Mouse (Mus musculus): Measurements from ENCODE around the gene Rad9b. TPM values are rescaled to one million over a fixed set of nuclear protein-coding genes. Genes with fewer than 3 reads are reported as not detected.
A peak's percentile ranks its signal among the peaks of the same experiment; 100 is the strongest.

Gene Rad9b
- polyA plus RNA-seq, 1 experiment from 2014 or later: 9.1 TPM

DNA sequence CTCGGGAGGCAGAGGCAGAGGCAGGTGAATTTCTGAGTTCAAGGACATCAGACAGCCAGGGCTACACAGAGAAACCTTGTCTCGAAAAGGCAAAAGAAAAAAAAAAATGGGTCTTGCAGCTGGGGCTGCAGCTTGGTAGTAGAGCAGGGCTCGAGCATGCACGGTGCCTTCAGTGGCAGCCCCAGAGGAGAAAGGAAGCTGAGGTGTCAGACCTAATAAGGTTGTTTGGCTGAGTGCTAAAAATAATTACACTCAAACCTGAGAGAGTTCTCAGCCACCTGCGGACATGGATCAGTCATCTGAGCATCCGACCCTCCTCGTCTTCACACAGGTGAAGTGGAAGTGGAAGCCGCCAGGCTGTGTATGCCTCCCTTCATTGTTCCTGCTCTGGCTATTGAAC, 43.3 kb downstream of the Rad9b start:
- Histone ChIP-seq H3K4me2 (no peak overlapping the region), H3K27me3 (replicated peaks) (no peaks in the 10 kb centered on the region), H3K27ac (ENCODE audit: poor library complexity, severe bottlenecking) (no peak overlapping the region; the same call in 1 of the 2 replicates), H3K4me1 (replicated peaks) (peaks cover 36% of the 10 kb centered on the region), H3K36me3 (peaks cover 48% of the 10 kb centered on the region), H3K4me3 (no peak overlapping the region), H3K9ac (peak overlapping the region; percentile 37; the same call in 1 of the 2 replicates), H3K9me3 (replicated peaks) (no peaks in the 10 kb centered on the region)
- ATAC-seq (ENCODE audit: insufficient number of reproducible peaks, low FRiP score): no peak
- 62% methylated on average over 8 of the region's 8 CpGs for WGBS

- Histone ChIP-seq H3K4me3 (no peak overlapping the region), H3K27ac (ENCODE audit: poor library complexity, severe bottlenecking) (no peak overlapping the region), H3K9ac (no peak overlapping the region), H3K36me3 (peaks cover 27% of the 10 kb centered on the region), H3K4me2 (no peak overlapping the region), H3K9me3 (replicated peaks) (no peaks in the 10 kb centered on the region), H3K4me1 (replicated peaks) (peaks cover 54% of the 10 kb centered on the region), H3K27me3 (replicated peaks) (no peaks in the 10 kb centered on the region)
- WGBS: 86% methylated on average over 3 of the region's 3 CpGs
- ATAC-seq (ENCODE audit: insufficient number of reproducible peaks, low FRiP score): no peak
These were observed 47.5 kb downstream of the Rad9b start for GRCm38 (mm10) chr5:122306536-122306935.

GRCm38 (mm10) chr5:122305472-122305871, 48.6 kb downstream of the Rad9b start:
- Histone ChIP-seq H3K4me3 (no peak overlapping the region), H3K9me3 (replicated peaks) (no peaks in the 10 kb centered on the region), H3K36me3 (peaks cover 19% of the 10 kb centered on the region), H3K4me2 (no peak overlapping the region), H3K27ac (ENCODE audit: poor library complexity, severe bottlenecking) (no peak overlapping the region), H3K27me3 (replicated peaks) (no peaks in the 10 kb centered on the region), H3K9ac (no peak overlapping the region), H3K4me1 (replicated peaks) (peaks cover 47% of the 10 kb centered on the region)
- 89% methylated on average over 7 of the region's 7 CpGs for WGBS
- no peak for ATAC-seq (ENCODE audit: insufficient number of reproducible peaks, low FRiP score)

DNA sequence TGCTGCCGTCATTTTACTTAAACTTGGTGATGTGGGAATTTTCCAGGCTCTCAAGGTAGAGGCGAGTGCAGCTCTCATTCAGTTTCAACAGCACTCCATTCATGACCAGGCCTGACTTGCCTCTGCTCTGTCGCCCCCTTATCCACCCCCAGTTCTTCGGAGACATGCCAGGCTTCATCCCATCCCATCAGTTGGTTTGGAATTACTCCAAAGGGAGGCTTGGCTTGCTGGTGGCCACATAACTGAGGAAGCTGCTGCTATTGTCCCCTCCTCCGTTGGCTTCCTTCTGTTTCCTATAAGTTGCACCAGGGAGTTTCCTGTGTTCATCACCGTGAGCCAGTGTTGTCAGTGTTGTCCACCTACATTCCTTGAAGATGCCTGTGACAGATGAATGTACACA, 49.5 kb downstream of the Rad9b start:
- Histone ChIP-seq H3K9ac (no peak overlapping the region), H3K4me1 (replicated peaks) (peaks cover 45% of the 10 kb centered on the region), H3K4me2 (no peak overlapping the region), H3K9me3 (replicated peaks) (no peaks in the 10 kb centered on the region), H3K36me3 (peaks cover 19% of the 10 kb centered on the region), H3K4me3 (no peak overlapping the region), H3K27me3 (replicated peaks) (no peaks in the 10 kb centered on the region), H3K27ac (ENCODE audit: poor library complexity, severe bottlenecking) (no peak overlapping the region)
- ATAC-seq (ENCODE audit: insufficient number of reproducible peaks, low FRiP score): 0 out of 2 replicates have a peak, but pooled peaks have one; percentile 42
- WGBS: 66% methylated on average over 6 of the region's 6 CpGs

GRCm38 (mm10) chr5:122303937-122304336, 50.1 kb downstream of the Rad9b start:
- Histone ChIP-seq H3K36me3 (peaks cover 15% of the 10 kb centered on the region), H3K9ac (no peak overlapping the region), H3K4me2 (no peak overlapping the region), H3K27ac (ENCODE audit: poor library complexity, severe bottlenecking) (no peak overlapping the region), H3K4me1 (replicated peaks) (peaks cover 45% of the 10 kb centered on the region), H3K4me3 (no peak overlapping the region), H3K9me3 (replicated peaks) (no peaks in the 10 kb centered on the region), H3K27me3 (replicated peaks) (no peaks in the 10 kb centered on the region)
- 86% methylated on average over 7 of the region's 7 CpGs for WGBS
- ATAC-seq (ENCODE audit: insufficient number of reproducible peaks, low FRiP score): no peak

DNA sequence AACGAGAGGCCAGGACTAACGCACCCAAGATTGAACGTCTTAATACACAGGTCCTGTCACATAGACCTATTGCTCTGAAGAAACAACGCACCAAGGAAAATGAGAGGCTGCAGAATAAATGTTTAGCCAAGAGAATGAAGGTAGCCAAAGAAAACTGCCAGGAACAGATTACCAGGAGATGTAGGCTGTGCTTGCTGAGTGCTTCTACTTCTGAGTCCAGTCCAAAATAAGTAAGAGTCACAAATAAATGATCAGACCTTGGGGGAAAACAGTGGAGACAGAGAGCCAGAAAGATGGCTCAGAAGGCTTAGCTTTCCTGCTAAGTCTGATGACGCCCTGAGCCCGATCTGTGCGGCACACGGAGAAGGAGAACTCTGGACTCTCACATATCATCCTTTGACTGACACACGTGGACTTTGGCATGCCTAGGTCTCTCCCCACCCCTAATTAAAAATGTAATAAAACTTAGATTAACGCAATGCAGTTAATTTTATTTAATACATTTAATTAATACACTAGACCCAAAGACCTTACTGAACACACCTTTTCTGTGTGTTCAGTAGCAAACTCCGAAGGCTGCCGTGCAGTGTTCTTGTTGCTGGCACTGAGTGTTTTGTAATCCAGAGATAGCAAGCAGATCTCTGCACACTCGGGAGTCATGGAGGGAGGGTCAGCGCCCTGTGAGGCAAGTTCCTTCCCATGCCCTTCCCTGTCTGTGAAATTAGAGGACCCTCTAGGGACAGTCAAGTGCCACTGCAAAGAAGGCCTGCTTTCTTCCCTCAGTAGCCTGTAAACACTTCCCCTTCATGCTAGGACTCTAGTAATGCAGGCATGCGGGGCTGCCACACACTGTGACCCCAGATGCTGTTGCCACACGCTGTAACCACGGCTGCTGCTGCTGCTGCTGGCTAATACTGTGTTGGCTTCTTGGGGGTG, 51.0 kb downstream of the Rad9b start:
- Histone ChIP-seq H3K4me2 (no peak overlapping the region), H3K4me3 (no peak overlapping the region), H3K36me3 (peaks cover 6% of the 10 kb centered on the region), H3K9me3 (replicated peaks) (no peaks in the 10 kb centered on the region), H3K27ac (ENCODE audit: poor library complexity, severe bottlenecking) (peak overlapping the region; percentile 33; the same call in 1 of the 2 replicates), H3K4me1 (replicated peaks) (peaks cover 49% of the 10 kb centered on the region), H3K9ac (0 out of 2 replicates have a peak overlapping the region, but pooled peaks have one; percentile 18), H3K27me3 (replicated peaks) (no peaks in the 10 kb centered on the region)
- WGBS: 63% methylated on average over 17 of the region's 17 CpGs
- no peak for ATAC-seq (ENCODE audit: insufficient number of reproducible peaks, low FRiP score)

DNA sequence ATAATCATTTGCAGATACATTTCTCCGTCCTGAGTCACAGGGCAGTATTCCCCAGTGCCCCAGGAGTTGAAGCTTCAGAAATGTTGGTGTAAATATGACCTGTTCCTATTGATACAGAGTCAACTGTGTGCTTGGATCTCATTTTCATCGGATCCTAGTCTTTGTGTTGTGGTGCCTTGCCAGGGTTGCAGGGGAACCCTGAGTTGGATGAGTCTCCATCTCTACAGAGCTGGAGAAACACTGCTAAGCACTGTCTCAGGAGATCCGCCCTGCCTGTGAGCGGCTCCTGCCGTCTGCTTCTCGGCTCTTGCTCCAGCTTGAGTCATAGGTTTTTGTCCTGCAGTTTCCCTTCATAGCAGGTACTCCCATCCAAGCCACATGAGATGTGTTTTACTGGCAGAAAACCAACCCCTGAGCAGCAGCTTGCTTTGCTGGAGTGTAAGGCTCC, 53.9 kb downstream of the Rad9b start:
- Histone ChIP-seq H3K4me3 (no peak overlapping the region), H3K27ac (ENCODE audit: poor library complexity, severe bottlenecking) (no peak overlapping the region), H3K9ac (no peak overlapping the region), H3K27me3 (replicated peaks) (no peaks in the 10 kb centered on the region), H3K9me3 (replicated peaks) (no peaks in the 10 kb centered on the region), H3K4me1 (replicated peaks) (peaks cover 55% of the 10 kb centered on the region), H3K4me2 (no peak overlapping the region), H3K36me3 (peaks cover 4% of the 10 kb centered on the region; the same call in 1 of the 2 replicates)
- ATAC-seq (ENCODE audit: insufficient number of reproducible peaks, low FRiP score): no peak
- WGBS: 85% methylated on average over 6 of the region's 6 CpGs

DNA sequence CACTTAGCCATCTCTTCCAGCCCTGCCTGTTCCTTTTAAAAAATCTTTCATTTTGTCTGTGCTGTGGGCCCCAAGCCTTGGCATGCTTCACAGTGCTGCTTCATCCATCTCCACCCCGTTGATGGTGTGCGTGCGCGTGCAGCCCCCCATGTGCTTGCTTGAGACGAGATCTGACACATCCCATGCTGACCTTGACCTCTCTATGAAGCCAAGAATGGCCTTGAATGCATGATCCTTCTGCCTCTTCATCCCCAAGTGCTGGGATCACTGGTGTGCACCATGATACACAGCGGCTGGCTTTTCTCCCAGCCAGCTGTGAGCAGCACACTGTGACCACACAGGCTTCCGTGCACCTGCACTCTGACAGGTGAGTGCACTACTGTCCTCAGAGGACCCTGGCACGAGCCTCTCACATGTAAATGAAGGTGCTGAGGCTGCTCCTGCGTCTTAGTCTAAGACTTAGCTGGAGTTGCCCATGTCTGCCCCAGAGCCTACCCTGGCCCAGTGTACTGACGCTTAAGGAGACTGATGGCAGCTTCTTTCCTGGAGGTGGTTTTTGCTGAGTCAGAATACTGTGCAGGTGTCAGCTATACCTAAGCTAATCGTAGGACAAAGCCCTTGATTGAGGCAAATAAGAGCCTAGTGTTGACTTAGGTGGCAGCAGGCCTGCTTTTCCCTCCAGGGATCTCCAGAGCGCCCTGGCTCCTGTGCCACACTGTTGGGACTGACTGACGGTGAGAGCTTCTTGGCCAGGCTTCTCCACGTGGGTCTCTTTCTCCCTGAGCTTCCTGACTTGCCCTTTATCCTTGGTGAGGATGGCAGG, 58.7 kb downstream of the Rad9b start:
- H3K4me2 ChIP-seq: no peak overlapping the region
- peaks cover 63% of the 10 kb centered on the region for H3K4me1 ChIP-seq (replicated peaks)
- no peak overlapping the region for H3K9ac ChIP-seq
- WGBS: 88% methylated on average over 14 of the region's 14 CpGs
- H3K27me3 ChIP-seq (replicated peaks): no peaks in the 10 kb centered on the region
- no peak overlapping the region for H3K4me3 ChIP-seq
- H3K27ac ChIP-seq (ENCODE audit: poor library complexity, severe bottlenecking): no peak overlapping the region
- H3K36me3 ChIP-seq: peaks cover 2% of the 10 kb centered on the region; the same call in 1 of the 2 replicates
- H3K9me3 ChIP-seq (replicated peaks): no peaks in the 10 kb centered on the region
- ATAC-seq (ENCODE audit: insufficient number of reproducible peaks, low FRiP score): no peak

GRCm38 (mm10) chr5:122294219-122294735, 59.8 kb downstream of the Rad9b start:
- 0 out of 2 replicates have a peak, but pooled peaks cover 2% of the 10 kb centered on the region for H3K9me3 ChIP-seq (replicated peaks)
- no peak overlapping the region for H3K4me3 ChIP-seq
- H3K27me3 ChIP-seq (replicated peaks): no peaks in the 10 kb centered on the region
- no peak for ATAC-seq (ENCODE audit: insufficient number of reproducible peaks, low FRiP score)
- no peak overlapping the region for H3K27ac ChIP-seq (ENCODE audit: poor library complexity, severe bottlenecking)
- H3K4me2 ChIP-seq: no peak overlapping the region
- peaks cover 2% of the 10 kb centered on the region; the same call in 1 of the 2 replicates for H3K36me3 ChIP-seq
- no peak overlapping the region for H3K9ac ChIP-seq
- peaks cover 63% of the 10 kb centered on the region for H3K4me1 ChIP-seq (replicated peaks)
- WGBS: 87% methylated on average over 3 of the region's 3 CpGs

GRCm38 (mm10) chr5:122293131-122293530, 60.9 kb downstream of the Rad9b start:
- peak overlapping the region; percentile 33; the same call in 1 of the 2 replicates for H3K27ac ChIP-seq (ENCODE audit: poor library complexity, severe bottlenecking)
- no peak for ATAC-seq (ENCODE audit: insufficient number of reproducible peaks, low FRiP score)
- H3K9me3 ChIP-seq (replicated peaks): 0 out of 2 replicates have a peak, but pooled peaks cover 2% of the 10 kb centered on the region
- H3K36me3 ChIP-seq: peaks cover 10% of the 10 kb centered on the region; the same call in 1 of the 2 replicates
- peaks cover 59% of the 10 kb centered on the region for H3K4me1 ChIP-seq (replicated peaks)
- 63% methylated on average over 6 of the region's 6 CpGs for WGBS
- H3K4me2 ChIP-seq: no peak overlapping the region
- no peaks in the 10 kb centered on the region for H3K27me3 ChIP-seq (replicated peaks)
- H3K9ac ChIP-seq: no peak overlapping the region
- no peak overlapping the region for H3K4me3 ChIP-seq

Measured in heart, embryonic 12.5 days (tissue).